Mouse (Mus musculus) myocyte (in vitro differentiated cells): Measurements from ENCODE around the gene Tec.

Experiments used
- CEBPB ChIP-seq: IDR thresholded peaks from 2 replicates; pipeline ENCODE4 v1.6.1; 2011; ENCODE audit warnings: mild to moderate bottlenecking, moderate library complexity; ENCODE audit not compliant: poor library complexity, insufficient read depth, severe bottlenecking
- E2F4 ChIP-seq: IDR thresholded peaks from one replicate; pipeline ENCODE4 v1.6.1; 2011; ENCODE audit warnings: mild to moderate bottlenecking, control low read depth, moderate library complexity; ENCODE audit not compliant: insufficient read depth
- MAX ChIP-seq: IDR thresholded peaks from one replicate; pipeline ENCODE4 v1.6.1; 2011; ENCODE audit warnings: low read depth, mild to moderate bottlenecking, control low read depth
- MYOD1 ChIP-seq, 3 experiments: IDR thresholded peaks; one replicate each; pipeline ENCODE4 v1.6.1; 2011; ENCODE audit warnings: control low read depth in 2 of 3, low read depth in 2 of 3, mild to moderate bottlenecking in 2 of 3, moderate library complexity in 1 of 3; ENCODE audit not compliant: insufficient read length in 2 of 3, control insufficient read depth in 1 of 3
- MYOG ChIP-seq, 3 experiments: IDR thresholded peaks; one replicate each; pipeline ENCODE4 v1.6.1; 2011; ENCODE audit warnings: control low read depth in 2 of 3, low read depth in 2 of 3, mild to moderate bottlenecking in 2 of 3; ENCODE audit not compliant: insufficient read length in 2 of 3, control insufficient read depth in 1 of 3, insufficient read depth in 1 of 3
- POLR2A ChIP-seq: IDR thresholded peaks from one replicate; pipeline ENCODE4 v1.6.1; 2011; ENCODE audit warnings: low read depth, mild to moderate bottlenecking, control low read depth, moderate library complexity; ENCODE audit not compliant: insufficient read length
- POLR2AphosphoS2 ChIP-seq: IDR thresholded peaks from one replicate; pipeline ENCODE4 v1.6.1; 2011; ENCODE audit warnings: low read depth, control low read depth; ENCODE audit not compliant: insufficient read length
- SRF ChIP-seq: IDR thresholded peaks from one replicate; pipeline ENCODE4 v1.6.1; 2011; ENCODE audit warnings: low read depth; ENCODE audit not compliant: control insufficient read depth, insufficient read length
- TCF12 ChIP-seq: IDR thresholded peaks from one replicate; pipeline ENCODE4 v1.6.1; 2011; ENCODE audit warnings: mild to moderate bottlenecking, control low read depth; ENCODE audit not compliant: poor library complexity, insufficient read depth, severe bottlenecking
- USF1 ChIP-seq: IDR thresholded peaks from one replicate; pipeline ENCODE4 v1.6.1; 2011; ENCODE audit warnings: low read depth, mild to moderate bottlenecking, control low read depth, moderate library complexity

- TF ChIP-seq TCF12 (no peak), POLR2A (no peak), MYOG (IDR thresholded peaks at IDR 0.05; ENCODE audit: control insufficient read depth in 1 of 3, insufficient read depth in 1 of 3, insufficient read length in 2 of 3, low read depth in 2 of 3) (no peak), USF1 (no peak), MAX (no peak), CEBPB (no peak), POLR2AphosphoS2 (no peak), MYOD1 (IDR thresholded peaks at IDR 0.05; ENCODE audit: control insufficient read depth in 1 of 3, insufficient read length in 2 of 3, low read depth in 2 of 3) (no peak), E2F4 (no peak), SRF (no peak)
These were observed 76.5 kb downstream of the Tec start for GRCm38 (mm10) chr5:72791789-72792188.
